Mouse (Mus musculus): ENCODE results near the gene Rapgef4. TPM values are rescaled to one million over a fixed set of nuclear protein-coding genes. Genes with fewer than 3 reads are reported as not detected.

Gene Rapgef4
- polyA plus RNA-seq, 1 experiment = not detected

DNA sequence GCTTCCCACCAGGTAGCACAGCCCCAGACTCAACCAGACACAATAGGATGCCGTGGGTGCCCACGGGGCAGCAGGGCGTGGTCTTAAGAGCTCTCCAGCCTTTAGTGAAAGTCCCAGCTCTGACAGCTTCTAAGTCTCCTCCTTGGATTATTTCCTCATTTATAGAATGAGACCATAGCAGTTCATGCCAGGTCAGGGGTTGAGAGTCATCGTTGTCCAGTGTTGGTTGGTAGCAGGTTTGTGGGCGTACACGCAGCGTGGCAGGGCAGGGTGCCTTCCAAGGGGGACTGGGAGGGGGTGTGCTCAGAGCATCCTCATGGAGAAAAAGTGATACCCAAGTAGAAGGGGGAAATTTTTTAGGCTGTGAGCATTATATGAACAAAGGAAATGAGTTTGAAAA lies 166.2 kb downstream of the Rapgef4 start:
- WGBS = 85% methylated on average over 7 of the region's 7 CpGs
- no peak overlapping the region for H3K4me3 ChIP-seq (ENCODE audit: insufficient read depth, low read depth, low read length)
- H3K27ac ChIP-seq (ENCODE audit: insufficient read depth, low read depth, low read length) = no peak overlapping the region
- peaks cover 7% of the 10 kb centered on the region; the same call in 1 of the 2 replicates for H3K4me1 ChIP-seq (ENCODE audit: control insufficient read depth, insufficient read depth, low read length)
- no peak for TF ChIP-seq CTCF (IDR thresholded peaks at IDR 0.05; ENCODE audit: insufficient read depth, low read depth, low read length)
- TF ChIP-seq POLR2A (IDR thresholded peaks at IDR 0.05; ENCODE audit: insufficient read depth, low read depth, low read length) = no peak

DNA sequence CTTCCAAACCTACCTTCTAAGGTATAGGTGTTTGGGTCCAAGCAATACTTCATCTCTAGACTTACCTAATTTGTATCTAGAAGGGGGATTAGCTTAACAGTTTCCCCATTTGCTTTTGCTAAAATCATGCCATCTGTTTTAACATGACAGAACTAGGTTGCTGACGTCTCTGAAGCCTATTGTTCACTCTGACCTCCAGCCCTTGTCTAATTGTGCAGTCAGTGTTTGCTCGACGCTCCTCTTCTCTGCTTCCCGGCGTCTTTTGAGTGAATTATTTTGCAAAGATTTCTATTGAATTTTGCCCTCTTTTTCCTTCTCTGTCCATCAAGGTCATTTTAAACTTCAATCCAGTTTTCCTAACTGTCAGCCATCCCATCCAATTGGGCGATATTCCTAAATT lies 166.7 kb downstream of the Rapgef4 start:
- Histone ChIP-seq H3K4me1 (ENCODE audit: control insufficient read depth, insufficient read depth, low read length) (peaks cover 7% of the 10 kb centered on the region; the same call in 1 of the 2 replicates), H3K4me3 (ENCODE audit: insufficient read depth, low read depth, low read length) (no peak overlapping the region), H3K27ac (ENCODE audit: insufficient read depth, low read depth, low read length) (no peak overlapping the region)
- no peak for TF ChIP-seq CTCF (IDR thresholded peaks at IDR 0.05; ENCODE audit: insufficient read depth, low read depth, low read length)
- TF ChIP-seq POLR2A (IDR thresholded peaks at IDR 0.05; ENCODE audit: insufficient read depth, low read depth, low read length) = no peak
- WGBS = 59% methylated on average over 6 of the region's 6 CpGs

DNA sequence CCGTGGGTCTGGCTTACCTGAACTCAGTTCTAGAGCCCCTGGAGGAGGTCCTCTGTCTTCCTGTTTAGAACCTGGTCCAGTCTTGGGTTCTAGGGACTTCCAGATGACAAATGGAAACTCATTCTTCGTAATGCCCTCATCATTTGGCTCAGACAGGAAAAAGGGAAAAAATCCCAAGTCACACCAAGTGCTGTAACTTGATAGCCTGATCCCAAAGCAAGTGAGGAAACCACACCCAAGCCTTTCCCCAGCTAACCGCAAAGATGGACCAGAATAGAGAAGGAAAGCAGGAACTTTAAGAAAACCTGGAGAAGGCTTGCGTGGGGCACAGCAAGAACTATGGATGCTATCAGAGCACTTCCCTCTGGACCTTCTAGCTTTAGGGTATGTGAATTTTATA lies 167.6 kb downstream of the Rapgef4 start:
- WGBS = 63% methylated on average over 4 of the region's 4 CpGs
- no peak for TF ChIP-seq POLR2A (IDR thresholded peaks at IDR 0.05; ENCODE audit: insufficient read depth, low read depth, low read length)
- no peak for TF ChIP-seq CTCF (IDR thresholded peaks at IDR 0.05; ENCODE audit: insufficient read depth, low read depth, low read length)
- Histone ChIP-seq H3K4me1 (ENCODE audit: control insufficient read depth, insufficient read depth, low read length) (peaks cover 7% of the 10 kb centered on the region; the same call in 1 of the 2 replicates), H3K4me3 (ENCODE audit: insufficient read depth, low read depth, low read length) (no peak overlapping the region), H3K27ac (ENCODE audit: insufficient read depth, low read depth, low read length) (no peak overlapping the region)

DNA sequence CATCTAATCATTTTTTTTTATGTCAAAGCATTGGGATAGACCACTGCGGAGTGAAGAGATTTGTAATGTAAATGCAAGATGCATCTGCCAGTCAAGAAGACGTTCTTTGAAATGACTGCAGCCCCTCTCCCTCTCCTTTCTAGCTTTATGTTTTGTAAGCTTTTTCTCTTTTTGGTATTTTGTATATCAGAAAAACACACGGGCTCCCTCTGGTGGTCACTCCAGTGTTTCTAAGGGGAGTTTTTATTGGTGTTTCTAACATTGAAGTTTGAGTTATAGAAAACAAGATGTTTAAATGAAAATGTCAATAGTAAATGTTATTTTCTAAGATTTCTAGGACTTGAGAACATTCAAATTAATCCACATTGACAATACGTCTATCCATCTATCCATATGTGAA lies 168.0 kb downstream of the Rapgef4 start:
- H3K27ac ChIP-seq (ENCODE audit: insufficient read depth, low read depth, low read length) = no peak overlapping the region
- no peak overlapping the region for H3K4me3 ChIP-seq (ENCODE audit: insufficient read depth, low read depth, low read length)
- WGBS = 26% methylated on average over 4 of the region's 4 CpGs
- TF ChIP-seq CTCF (IDR thresholded peaks at IDR 0.05; ENCODE audit: insufficient read depth, low read depth, low read length) = no peak
- TF ChIP-seq POLR2A (IDR thresholded peaks at IDR 0.05; ENCODE audit: insufficient read depth, low read depth, low read length) = no peak
- H3K4me1 ChIP-seq (ENCODE audit: control insufficient read depth, insufficient read depth, low read length) = peaks cover 7% of the 10 kb centered on the region; the same call in 1 of the 2 replicates

DNA sequence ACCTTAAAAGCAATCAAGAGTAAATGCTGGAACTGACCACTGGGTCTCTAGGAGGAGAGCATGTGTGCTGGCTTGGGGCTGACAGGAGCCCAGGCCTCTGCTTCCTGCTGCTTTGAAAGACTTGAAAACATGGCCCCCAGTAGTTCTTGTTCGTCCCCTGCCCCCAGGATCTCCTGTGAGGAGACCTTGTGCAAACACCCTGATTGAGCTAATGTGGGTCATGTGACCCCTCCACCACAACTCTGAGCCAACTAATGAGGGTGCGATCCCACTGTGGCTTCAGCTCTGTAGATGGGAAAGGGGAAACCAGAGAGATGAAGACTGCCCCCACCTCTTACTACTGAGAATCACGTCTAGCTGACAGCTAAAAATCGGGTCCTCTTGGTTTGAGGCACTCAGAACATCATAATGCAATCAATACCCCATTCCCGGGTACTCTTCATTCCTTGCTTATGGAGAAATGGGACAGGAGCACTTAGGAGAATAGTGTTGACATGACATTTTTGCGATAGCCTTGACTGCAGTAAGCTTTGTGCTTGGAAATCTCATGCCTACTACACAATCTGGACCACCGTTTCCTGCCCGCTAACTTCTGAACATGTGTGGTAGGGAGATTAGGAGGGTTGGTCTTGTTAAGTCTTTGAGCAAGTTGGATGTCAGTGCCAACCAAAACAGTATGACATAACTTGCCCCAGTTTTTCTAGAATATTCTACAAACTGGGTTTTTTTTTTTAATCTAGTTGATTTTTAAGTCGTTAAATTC lies 170.9 kb downstream of the Rapgef4 start:
- TF ChIP-seq CTCF (IDR thresholded peaks at IDR 0.05; ENCODE audit: insufficient read depth, low read depth, low read length) (no peak), POLR2A (IDR thresholded peaks at IDR 0.05; ENCODE audit: insufficient read depth, low read depth, low read length) (no peak)
- 79% methylated on average over 9 of the region's 9 CpGs for WGBS
- Histone ChIP-seq H3K27ac (ENCODE audit: insufficient read depth, low read depth, low read length) (no peak overlapping the region), H3K4me3 (ENCODE audit: insufficient read depth, low read depth, low read length) (no peak overlapping the region), H3K4me1 (ENCODE audit: control insufficient read depth, insufficient read depth, low read length) (0 out of 2 replicates have a peak, but pooled peaks cover 5% of the 10 kb centered on the region)

DNA sequence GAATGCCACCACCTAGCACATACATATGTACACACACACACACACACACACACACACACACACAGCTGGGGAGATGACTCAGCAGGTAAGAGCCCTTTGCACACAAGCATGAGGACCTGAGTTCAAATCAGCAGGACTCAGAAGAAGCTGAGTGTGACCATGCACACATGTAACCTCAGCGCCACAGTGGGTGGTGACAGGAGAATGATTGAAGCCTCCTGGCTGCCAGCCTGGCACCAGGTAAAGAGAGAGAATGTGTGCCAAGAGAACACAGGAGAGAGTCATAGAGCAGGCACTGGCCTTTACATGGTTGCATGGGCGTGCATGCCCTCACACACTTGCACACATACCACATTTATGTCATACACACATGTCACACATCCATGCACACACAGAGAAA lies 171.7 kb downstream of the Rapgef4 start:
- Histone ChIP-seq H3K4me1 (ENCODE audit: control insufficient read depth, insufficient read depth, low read length) (peaks cover 6% of the 10 kb centered on the region), H3K27ac (ENCODE audit: insufficient read depth, low read depth, low read length) (no peak overlapping the region), H3K4me3 (ENCODE audit: insufficient read depth, low read depth, low read length) (no peak overlapping the region)
- 96% methylated on average over 2 of the region's 2 CpGs for WGBS
- TF ChIP-seq POLR2A (IDR thresholded peaks at IDR 0.05; ENCODE audit: insufficient read depth, low read depth, low read length) (no peak), CTCF (IDR thresholded peaks at IDR 0.05; ENCODE audit: insufficient read depth, low read depth, low read length) (no peak)

DNA sequence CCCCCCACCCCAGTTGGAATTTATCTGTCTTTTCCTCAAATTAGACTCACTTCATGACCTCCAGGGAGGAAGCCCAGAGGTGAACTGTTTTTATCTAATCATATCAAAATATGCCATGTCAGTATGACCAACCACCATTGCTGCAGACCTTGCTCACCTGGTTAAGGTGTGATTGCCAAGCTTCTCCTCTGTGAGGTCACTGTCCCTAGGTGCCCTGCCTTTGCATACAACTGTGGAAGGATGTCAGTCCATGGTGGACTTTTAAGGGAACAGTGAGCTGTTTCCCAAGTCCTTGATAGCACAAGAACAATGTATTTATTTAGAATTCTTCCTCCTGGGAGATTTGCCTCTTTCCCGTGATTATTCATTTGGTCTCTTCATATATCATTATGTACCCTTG lies 172.8 kb downstream of the Rapgef4 start:
- H3K27ac ChIP-seq (ENCODE audit: insufficient read depth, low read depth, low read length) = no peak overlapping the region
- no peak overlapping the region for H3K4me3 ChIP-seq (ENCODE audit: insufficient read depth, low read depth, low read length)
- TF ChIP-seq CTCF (IDR thresholded peaks at IDR 0.05; ENCODE audit: insufficient read depth, low read depth, low read length) (no peak), POLR2A (IDR thresholded peaks at IDR 0.05; ENCODE audit: insufficient read depth, low read depth, low read length) (no peak)
- H3K4me1 ChIP-seq (ENCODE audit: control insufficient read depth, insufficient read depth, low read length) = peaks cover 7% of the 10 kb centered on the region
- 74% methylated on average over 1 of the region's 1 CpGs for WGBS

DNA sequence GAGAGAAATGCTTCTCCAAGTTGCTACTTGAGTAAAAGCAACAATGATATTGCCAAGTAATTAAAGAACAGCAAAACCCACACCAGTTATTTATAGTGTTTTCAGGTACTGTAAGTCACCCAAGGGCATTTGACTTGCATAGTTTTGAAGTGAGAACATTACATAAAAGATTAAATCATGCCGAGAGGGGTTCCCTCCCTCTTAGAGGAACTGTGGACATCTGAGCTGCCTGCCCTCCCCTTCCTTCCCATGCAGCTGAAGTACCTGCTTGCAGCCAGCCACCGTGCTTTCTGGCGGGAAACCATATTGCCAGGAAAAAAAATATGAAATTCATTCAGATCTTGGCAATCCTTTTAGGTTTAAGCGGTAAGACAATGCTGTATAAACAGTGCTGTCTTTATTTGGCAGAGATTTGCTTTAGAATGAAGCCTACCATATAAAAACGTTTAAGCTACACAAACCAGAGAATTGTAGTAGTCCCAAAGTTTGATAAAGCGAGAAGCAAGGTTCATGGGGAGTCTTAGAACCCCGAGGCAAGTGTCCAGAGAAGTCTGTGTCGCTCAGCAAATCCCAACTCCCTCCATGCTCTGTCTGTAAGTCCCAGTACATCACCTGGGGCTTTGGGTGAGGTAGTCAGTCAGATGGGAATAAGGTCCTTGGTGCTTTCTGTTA lies 174.2 kb downstream of the Rapgef4 start:
- no peak for TF ChIP-seq POLR2A (IDR thresholded peaks at IDR 0.05; ENCODE audit: insufficient read depth, low read depth, low read length)
- TF ChIP-seq CTCF (IDR thresholded peaks at IDR 0.05; ENCODE audit: insufficient read depth, low read depth, low read length) = no peak
- WGBS = 66% methylated on average over 8 of the region's 8 CpGs

DNA sequence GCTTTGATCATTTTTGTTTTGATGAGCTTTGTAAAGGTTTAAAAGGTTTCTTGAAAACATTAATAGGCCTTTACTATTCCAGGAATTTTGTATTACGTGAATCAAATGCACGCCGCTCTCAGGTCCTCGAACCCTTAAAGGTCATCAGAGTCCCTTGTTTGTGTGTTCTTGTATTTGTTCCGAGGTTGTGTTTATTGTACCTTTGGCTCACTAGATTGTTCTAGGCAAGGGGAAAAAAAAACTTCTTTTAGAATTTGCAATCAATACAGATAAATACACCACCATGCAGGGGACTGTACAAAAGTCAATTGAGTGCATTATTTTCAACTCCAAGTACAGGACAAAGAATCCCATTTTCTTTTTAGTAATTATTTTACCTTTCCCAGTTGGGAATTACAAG lies 175.4 kb downstream of the Rapgef4 start:
- TF ChIP-seq CTCF (IDR thresholded peaks at IDR 0.05; ENCODE audit: insufficient read depth, low read depth, low read length) (no peak), POLR2A (IDR thresholded peaks at IDR 0.05; ENCODE audit: insufficient read depth, low read depth, low read length) (no peak)
- Histone ChIP-seq H3K4me1 (ENCODE audit: control insufficient read depth, insufficient read depth, low read length) (peaks cover 8% of the 10 kb centered on the region), H3K27ac (ENCODE audit: insufficient read depth, low read depth, low read length) (no peak overlapping the region), H3K4me3 (ENCODE audit: insufficient read depth, low read depth, low read length) (no peak overlapping the region)
- 91% methylated on average over 5 of the region's 5 CpGs for WGBS

More for the DNA sequence above, 174.2 kb downstream of the Rapgef4 start:
- peaks cover 8% of the 10 kb centered on the region for H3K4me1 ChIP-seq (ENCODE audit: control insufficient read depth, insufficient read depth, low read length)
- no peak overlapping the region for H3K4me3 ChIP-seq (ENCODE audit: insufficient read depth, low read depth, low read length)
- no peak overlapping the region for H3K27ac ChIP-seq (ENCODE audit: insufficient read depth, low read depth, low read length)

Data from olfactory bulb, adult 2 months (tissue).